Mouse (Mus musculus) ES-E14 (cell line): Measurements from ENCODE around the gene Poc1a.

Source experiments
- CHD2 ChIP-seq: IDR thresholded peaks from 2 replicates; pipeline ENCODE4 v1.6.1; 2014; ENCODE audit warnings: mild to moderate bottlenecking, low read depth, low read length, inconsistent platforms
- HCFC1 ChIP-seq: IDR thresholded peaks from 2 replicates; pipeline ENCODE4 v1.6.1; 2012; ENCODE audit warnings: low read length, inconsistent platforms, borderline replicate concordance; ENCODE audit not compliant: insufficient read depth
- MAFK ChIP-seq: IDR thresholded peaks from 2 replicates; pipeline ENCODE4 v1.6.1; 2014; ENCODE audit warnings: mild to moderate bottlenecking, low read depth, low read length, inconsistent platforms; ENCODE audit not compliant: insufficient read depth
- ZC3H11A ChIP-seq: IDR thresholded peaks from 2 replicates; pipeline ENCODE4 v1.6.1; 2012; ENCODE audit warnings: low read depth, mild to moderate bottlenecking, inconsistent platforms, low read length, borderline replicate concordance
- ZNF384 ChIP-seq: IDR thresholded peaks from 2 replicates; pipeline ENCODE4 v1.6.1; 2012; ENCODE audit warnings: low read depth, low read length, inconsistent platforms

- TF ChIP-seq MAFK (no peak), ZC3H11A (no peak), HCFC1 (no peak), ZNF384 (no peak), CHD2 (no peak)
Measured at GRCm38 (mm10) chr9:106326241-106326640, 45.4 kb downstream of the Poc1a start.
